Mouse (Mus musculus) liver, embryonic 14.5 days (tissue): Measurements from ENCODE around the gene Il10. TPM values are rescaled to one million over a fixed set of nuclear protein-coding genes. Genes with fewer than 3 reads are reported as not detected.

Experiments used
- ATAC-seq: fragments of 200-750 bp; cut with Nextera tagmentation; 2 replicates; pipeline ENCODE4 v1.8.0; 2017; ENCODE audit warnings: moderate number of reproducible peaks, mild to moderate bottlenecking, moderate library complexity; ENCODE audit not compliant: insufficient read depth
- DNase-seq, 3 experiments: peaks; one replicate each; pipeline ENCODE4 v3.0.0-alpha.2; 2012 to 2013; ENCODE audit warnings: low read depth in 3 of 3, low spot score in 3 of 3
- H3K27ac ChIP-seq: fragments of 300-500 bp; sonication (generic); 2 replicates; pipeline ENCODE4 v1.5.1; 2014; ENCODE audit warnings: moderate library complexity, mild to moderate bottlenecking, control low read depth, inconsistent platforms
- H3K27me3 ChIP-seq: fragments of 300-500 bp; sonication (generic); 2 replicates; pipeline ENCODE4 v1.6.1; 2014; ENCODE audit warnings: mild to moderate bottlenecking, low read length, moderate library complexity; ENCODE audit not compliant: control insufficient read depth, insufficient read depth
- H3K36me3 ChIP-seq: fragments of 300-500 bp; sonication (generic); replicated peaks from 2 replicates; pipeline ENCODE4 v1.6.1; 2014; ENCODE audit warnings: low read depth; ENCODE audit not compliant: control insufficient read depth, insufficient read depth
- H3K4me1 ChIP-seq, 2 experiments: fragments of 200-500 bp in 1 of 2; fragments of 300-500 bp in 1 of 2; sonication (generic) in 1 of 2; replicated peaks; 2 replicates each; pipeline ENCODE4 v1.6.1; 2012 to 2014; ENCODE audit warnings: antibody characterized with exemption in 1 of 2, inconsistent platforms in 1 of 2, low read length in 1 of 2; ENCODE audit not compliant: control insufficient read depth in 2 of 2, insufficient read depth in 2 of 2
- H3K4me2 ChIP-seq: fragments of 300-500 bp; sonication (generic); 2 replicates; pipeline ENCODE4 v1.6.1; 2014; ENCODE audit warnings: low read depth, mild to moderate bottlenecking, control low read depth, moderate library complexity
- H3K4me3 ChIP-seq, 2 experiments: fragments of 200-500 bp in 1 of 2; fragments of 300-500 bp in 1 of 2; sonication (generic) in 1 of 2; 2 replicates each; pipeline ENCODE4 v1.5.1; 2012 to 2014; ENCODE audit warnings: low read depth in 2 of 2, low read length in 2 of 2, mild to moderate bottlenecking in 2 of 2, control low read depth in 1 of 2, inconsistent platforms in 1 of 2, moderate library complexity in 1 of 2; ENCODE audit not compliant: insufficient read depth in 1 of 2
- H3K9ac ChIP-seq: fragments of 300-500 bp; sonication (generic); replicated peaks from 2 replicates; pipeline ENCODE4 v1.6.1; 2014; ENCODE audit warnings: mild to moderate bottlenecking, control low read depth, moderate library complexity
- H3K9me3 ChIP-seq: fragments of 300-500 bp; sonication (generic); 2 replicates; pipeline ENCODE4 v1.6.1; 2016; ENCODE audit warnings: low read length, mixed read lengths; ENCODE audit not compliant: control insufficient read depth
- CTCF ChIP-seq: IDR thresholded peaks from 2 replicates; pipeline ENCODE4 v1.5.1; 2016; ENCODE audit warnings: antibody characterized with exemption, low read depth, control low read depth
- EP300 ChIP-seq: IDR thresholded peaks from 2 replicates; pipeline ENCODE4 v1.6.1; 2016; ENCODE audit warnings: antibody characterized with exemption, low read depth
- WGBS: fragments of 180-500 bp; shearing (Covaris S2); extraction: QIAGEN DNeasy Blood & Tissue Kit; methylation state at CpG from one replicate; pipeline ENCODE4 v1.1.7; 2014; ENCODE audit not compliant: insufficient replicate concordance; 5-methylcytosine and 5-hydroxymethylcytosine counted together
- polyA plus RNA-seq, 2 experiments: library from polyadenylated mRNA; depleted of rRNA in 1 of 2; stranded (reverse) in 1 of 2; unstranded in 1 of 2; fragments of >200 nt; fragmentation: Nextera tagmentation in 1 of 2; extraction: Ambion mirVana in 1 of 2; gene quantifications; 2 replicates each; pipeline versions ENCODE4 v1.2.1 to v1.2.3; 2012 to 2014

Gene Il10
- polyA plus RNA-seq, 2 experiments: 0.03 TPM; not detected in 1

DNA sequence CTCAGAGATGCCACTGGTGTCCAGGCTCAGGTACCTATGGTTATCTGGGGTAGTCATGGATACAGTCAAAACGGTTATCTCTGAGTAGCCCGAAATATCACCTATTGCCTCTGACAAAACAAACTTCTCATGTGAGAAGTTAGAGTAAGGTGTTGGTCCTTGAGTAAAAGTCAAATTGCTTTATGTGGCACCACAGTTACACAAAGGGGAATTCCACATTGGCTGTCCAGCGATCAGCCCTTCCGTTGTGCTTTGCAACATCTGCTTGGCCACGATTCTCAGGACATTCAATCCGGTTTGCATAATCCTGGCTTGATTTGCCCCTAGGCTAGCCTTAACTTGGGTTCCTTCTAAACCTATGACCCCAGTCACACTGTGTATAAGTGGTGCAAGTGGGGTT, 4.4 kb upstream of the Il10 start:
- DNase-seq (no peak), ATAC-seq (no peak)
- H3K27ac ChIP-seq: no peak overlapping the region
- no peaks in the 10 kb centered on the region for H3K9me3 ChIP-seq
- H3K9ac ChIP-seq: no peak overlapping the region
- TF ChIP-seq EP300 (no peak), CTCF (no peak)
- 0 out of 2 replicates have a peak, but pooled peaks cover 2% of the 10 kb centered on the region for H3K27me3 ChIP-seq
- no peaks in the 10 kb centered on the region for H3K36me3 ChIP-seq
- no peak overlapping the region for H3K4me2 ChIP-seq
- peaks cover 0 to 6% of the 10 kb centered on the region in 2 experiments; a peak in 2 of 4 replicates for H3K4me1 ChIP-seq
- WGBS: 68% methylated on average over 6 of the region's 6 CpGs
- no peak overlapping the region for H3K4me3 ChIP-seq

DNA sequence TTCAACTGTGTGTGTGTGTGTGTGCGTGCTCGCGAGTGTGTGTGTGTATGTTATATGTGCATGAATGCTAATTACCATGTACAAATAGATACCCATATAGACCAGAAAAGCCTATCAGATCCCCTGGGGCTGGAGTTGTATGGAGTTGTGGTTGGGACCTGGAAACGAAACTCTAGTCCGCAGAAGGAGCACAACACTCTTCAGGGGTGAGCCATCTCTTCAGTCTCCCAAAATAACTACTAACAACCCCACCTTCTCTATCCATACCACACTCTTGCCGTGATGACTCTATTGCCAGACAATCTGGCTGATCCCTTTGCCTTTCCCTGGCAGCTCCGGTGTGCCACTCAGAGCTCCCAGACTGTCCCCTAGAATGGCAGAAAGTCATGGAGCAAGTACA, 3.8 kb upstream of the Il10 start:
- no peak for ATAC-seq
- Histone ChIP-seq H3K36me3 (no peaks in the 10 kb centered on the region), H3K4me2 (no peak overlapping the region), H3K27ac (no peak overlapping the region), H3K4me3 (no peak overlapping the region), H3K9me3 (no peaks in the 10 kb centered on the region), H3K9ac (no peak overlapping the region), H3K27me3 (0 out of 2 replicates have a peak, but pooled peaks cover 2% of the 10 kb centered on the region), H3K4me1 (0 out of 4 replicates have a peak, but pooled peaks cover 0 to 1% of the 10 kb centered on the region in 2 experiments)
- DNase-seq: no peak
- no peak for TF ChIP-seq EP300
- TF ChIP-seq CTCF: no peak
- 78% methylated on average over 7 of the region's 7 CpGs for WGBS

DNA sequence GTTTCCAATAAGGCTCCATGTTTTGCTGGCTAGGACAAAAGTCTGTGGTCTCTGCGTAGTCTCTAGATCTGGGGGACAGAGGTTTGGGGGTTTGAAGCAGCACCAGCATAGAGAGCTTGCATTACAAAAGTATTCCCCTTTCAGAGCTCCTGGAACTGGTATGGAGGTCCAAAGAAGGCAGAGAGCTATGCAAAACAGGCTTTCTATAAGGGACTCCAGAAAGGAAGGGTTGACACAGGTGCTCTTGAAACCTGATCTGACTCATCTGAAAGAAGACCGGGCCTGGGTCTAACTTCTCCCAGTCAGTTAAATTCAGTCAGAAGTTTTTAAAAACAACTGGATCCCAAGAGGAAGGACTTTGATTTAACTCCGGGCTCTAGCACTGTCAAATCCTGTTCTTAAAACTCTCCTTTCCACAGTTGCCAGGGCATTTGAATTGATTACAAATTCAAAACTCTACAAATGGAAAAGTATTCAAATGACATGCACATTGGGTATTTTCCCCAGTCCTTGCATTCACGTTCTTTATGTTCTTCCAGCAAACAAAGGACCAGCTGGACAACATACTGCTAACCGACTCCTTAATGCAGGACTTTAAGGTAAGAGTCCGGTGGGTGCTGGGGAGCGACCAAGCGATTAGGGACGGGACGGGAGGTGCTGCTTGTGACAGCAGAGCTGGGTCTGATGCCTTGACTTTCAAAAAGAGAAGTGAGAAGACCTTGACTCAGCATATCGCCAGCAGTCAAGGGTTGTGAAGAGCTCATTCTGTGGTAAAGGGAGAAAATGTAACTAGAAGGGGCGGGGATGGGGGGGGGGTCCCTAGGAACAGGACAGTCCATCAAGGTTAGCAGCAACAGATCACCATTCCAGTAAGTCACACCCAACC, 1.0 kb downstream of the Il10 start:
- no peak for TF ChIP-seq CTCF
- no peak for TF ChIP-seq EP300
- peaks cover 2 to 7% of the 10 kb centered on the region in 2 experiments; a peak in 3 of 4 replicates for H3K4me1 ChIP-seq
- no peak overlapping the region for H3K4me2 ChIP-seq
- H3K9me3 ChIP-seq: no peaks in the 10 kb centered on the region
- ATAC-seq (no peak), DNase-seq (no peak)
- H3K9ac ChIP-seq: no peak overlapping the region
- H3K36me3 ChIP-seq: no peaks in the 10 kb centered on the region
- H3K27ac ChIP-seq: no peak overlapping the region
- H3K4me3 ChIP-seq: no peak overlapping the region
- H3K27me3 ChIP-seq: 0 out of 2 replicates have a peak, but pooled peaks cover 2% of the 10 kb centered on the region
- 23% methylated on average over 12 of the region's 12 CpGs for WGBS

DNA sequence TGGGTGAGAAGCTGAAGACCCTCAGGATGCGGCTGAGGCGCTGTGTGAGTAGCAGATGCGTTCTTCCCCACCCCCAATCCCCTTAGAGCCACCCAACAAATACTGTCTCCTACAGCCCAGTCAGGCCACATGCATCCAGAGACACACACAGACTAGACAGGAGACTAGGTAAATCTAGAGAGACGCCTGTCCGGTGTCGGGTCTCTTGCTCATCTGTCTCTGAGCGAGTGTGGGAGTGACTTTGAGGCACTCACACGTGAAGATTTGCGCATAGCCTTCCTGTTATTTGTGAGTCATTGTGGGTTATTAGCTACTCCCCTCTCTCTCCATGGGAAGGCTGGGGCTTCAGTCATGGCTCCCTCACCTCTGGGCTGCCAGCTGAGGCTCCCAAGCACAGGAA, 1.8 kb downstream of the Il10 start:
- DNase-seq (no peak), ATAC-seq (no peak)
- Histone ChIP-seq H3K36me3 (no peaks in the 10 kb centered on the region), H3K4me1 (peaks cover 2 to 8% of the 10 kb centered on the region in 2 experiments; a peak in 3 of 4 replicates), H3K4me3 (no peak overlapping the region), H3K27ac (no peak overlapping the region), H3K4me2 (no peak overlapping the region), H3K9ac (no peak overlapping the region), H3K9me3 (no peaks in the 10 kb centered on the region), H3K27me3 (0 out of 2 replicates have a peak, but pooled peaks cover 2% of the 10 kb centered on the region)
- 41% methylated on average over 9 of the region's 9 CpGs for WGBS
- TF ChIP-seq EP300: no peak
- TF ChIP-seq CTCF: no peak

DNA sequence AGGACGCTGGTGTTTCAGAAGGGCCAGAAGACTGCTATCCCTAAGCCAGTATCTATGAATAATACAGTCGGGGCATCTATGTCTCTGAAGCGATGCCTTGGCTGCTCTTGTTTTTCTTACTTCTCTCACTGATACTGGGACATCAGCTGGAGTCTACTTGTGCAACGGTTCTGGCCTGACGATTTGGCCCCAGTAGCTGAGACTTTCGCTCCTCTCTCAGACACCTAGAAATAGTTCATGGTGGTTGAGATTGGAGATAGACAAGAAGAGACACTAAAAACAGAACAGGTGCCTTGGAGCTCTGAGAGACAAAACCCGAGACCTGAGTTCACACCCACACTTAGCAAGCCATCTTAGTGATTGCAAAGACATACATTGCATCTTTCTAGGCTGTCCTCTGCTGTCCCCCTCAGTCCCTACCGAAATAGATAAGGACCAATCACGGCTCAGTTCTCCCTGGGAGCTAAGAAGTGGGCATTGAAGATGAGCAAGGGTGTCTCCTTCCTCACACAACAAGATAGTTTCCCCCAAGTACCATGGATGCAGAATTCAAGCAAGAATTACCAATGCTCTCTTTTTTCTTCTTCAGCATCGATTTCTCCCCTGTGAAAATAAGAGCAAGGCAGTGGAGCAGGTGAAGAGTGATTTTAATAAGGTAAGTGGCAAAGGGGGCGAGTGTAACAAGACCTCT, 2.4 kb downstream of the Il10 start:
- peaks cover 2 to 8% of the 10 kb centered on the region in 2 experiments; a peak in 3 of 4 replicates for H3K4me1 ChIP-seq
- no peak overlapping the region for H3K27ac ChIP-seq
- no peak for ATAC-seq
- WGBS: 52% methylated on average over 11 of the region's 11 CpGs
- H3K4me3 ChIP-seq: no peak overlapping the region
- no peak overlapping the region for H3K9ac ChIP-seq
- H3K9me3 ChIP-seq: no peaks in the 10 kb centered on the region
- no peak overlapping the region for H3K4me2 ChIP-seq
- 0 out of 2 replicates have a peak, but pooled peaks cover 2% of the 10 kb centered on the region for H3K27me3 ChIP-seq
- no peaks in the 10 kb centered on the region for H3K36me3 ChIP-seq
- no peak for DNase-seq
- TF ChIP-seq EP300 (no peak), CTCF (no peak)
